Mouse (Mus musculus) lung, adult 2 months (tissue): ENCODE measurements around the gene Tceal5.

Experiments used
- CTCF ChIP-seq: fragments of 200-500 bp; IDR thresholded peaks from 2 replicates; pipeline ENCODE4 v1.5.1; 2011; ENCODE audit warnings: mild to moderate bottlenecking, low read length, control low read depth; ENCODE audit not compliant: insufficient read depth
- POLR2A ChIP-seq: fragments of 200-500 bp; IDR thresholded peaks from 2 replicates; pipeline ENCODE4 v1.6.1; 2011; ENCODE audit warnings: low read depth, mild to moderate bottlenecking, control low read depth, low read length, borderline replicate concordance; ENCODE audit errors: extremely low read depth

DNA sequence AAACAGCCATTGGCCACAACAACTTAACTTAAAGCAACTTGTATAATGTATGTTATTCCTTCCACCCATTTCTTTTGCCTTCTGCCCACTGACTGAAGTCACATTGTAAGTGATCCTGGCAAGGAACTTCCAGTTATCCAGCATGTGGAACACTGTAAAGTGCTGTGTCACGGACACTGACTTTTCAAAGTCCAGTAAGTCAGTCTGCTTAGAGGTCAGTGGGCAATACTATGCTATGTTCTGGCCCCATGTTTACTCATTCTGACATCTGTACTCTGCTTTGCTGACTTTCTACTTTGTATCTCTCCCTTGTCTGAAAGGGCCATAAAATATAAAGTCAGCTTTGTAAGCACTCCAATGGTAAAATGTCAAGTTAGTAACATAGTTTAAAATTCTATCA is 20.6 kb downstream of the Tceal5 start:
- TF ChIP-seq CTCF, result no peak
- TF ChIP-seq POLR2A, result no peak
